13 mouse cellular contexts compared by ENCODE assay signal in genomic region chr6:51184500-51184899, GRCm38 (mm10).
"Had no signal": no experiment of that assay in that cellular context is flagged by ENCODE, and none has a peak within 500 bp of the region (broad histone marks: within the 10 kb centered on the region; RNA-seq: fewer than 3 reads in every experiment).

No protein-coding gene starts in this region.

- DNase-seq: kidney, adult 18-20 months; kidney, postnatal 14 days; left cerebral cortex, postnatal 4 days; lung, postnatal 10 days; right cerebral cortex, adult 18-20 months; right cerebral cortex, postnatal 25 days; thymus, postnatal 4 days had no signal

- H3K36me3 ChIP-seq: kidney, embryonic 15.5 days; liver, embryonic 12.5 days; midbrain, embryonic 13.5 days; neural tube, embryonic 15.5 days had no signal

- H3K4me1 ChIP-seq: liver, embryonic 12.5 days; midbrain, embryonic 13.5 days; neural tube, embryonic 15.5 days had no signal

- H3K4me3 ChIP-seq: kidney, embryonic 15.5 days; liver, embryonic 12.5 days; midbrain, embryonic 13.5 days; myocyte; neural tube, embryonic 15.5 days had no signal

- H3K4me2 ChIP-seq: kidney, embryonic 15.5 days; liver, embryonic 12.5 days; lung, embryonic 14.5 days; midbrain, embryonic 13.5 days; neural tube, embryonic 15.5 days had no signal

- ATAC-seq: liver, embryonic 12.5 days; midbrain, embryonic 13.5 days had no signal

- H3K27ac ChIP-seq: kidney, embryonic 15.5 days; liver, embryonic 12.5 days; midbrain, embryonic 13.5 days; neural tube, embryonic 15.5 days had no signal

- H3K9me3 ChIP-seq: kidney, embryonic 15.5 days; liver, embryonic 12.5 days; midbrain, embryonic 13.5 days; neural tube, embryonic 15.5 days had no signal

- H3K9ac ChIP-seq: kidney, embryonic 15.5 days; liver, embryonic 12.5 days; lung, embryonic 14.5 days; midbrain, embryonic 13.5 days; neural tube, embryonic 15.5 days had no signal
